Mouse (Mus musculus): ENCODE data around the gene Zfp300.

GRCm38 (mm10) chrX:21088983-21089866 lies at the start of gene Zfp300:
- TF ChIP-seq CTCF (conservative IDR thresholded peaks at IDR 0.05; ENCODE audit: insufficient read depth, insufficient read length, low read depth, low read length) (no peak), POLR2A (IDR thresholded peaks at IDR 0.05; ENCODE audit: low read depth, low read length) (no peak)
